Mouse (Mus musculus) c-Kit-positive CD71-positive TER-119-positive erythroid progenitor cells, embryonic 14.5 days (primary cell): ENCODE results near the gene Tmbim4.

Experiments used
- DNase-seq: peaks from one replicate; pipeline ENCODE4 v3.0.0-alpha.2; 2013; ENCODE audit warnings: low spot score

Gene Tmbim4

DNA sequence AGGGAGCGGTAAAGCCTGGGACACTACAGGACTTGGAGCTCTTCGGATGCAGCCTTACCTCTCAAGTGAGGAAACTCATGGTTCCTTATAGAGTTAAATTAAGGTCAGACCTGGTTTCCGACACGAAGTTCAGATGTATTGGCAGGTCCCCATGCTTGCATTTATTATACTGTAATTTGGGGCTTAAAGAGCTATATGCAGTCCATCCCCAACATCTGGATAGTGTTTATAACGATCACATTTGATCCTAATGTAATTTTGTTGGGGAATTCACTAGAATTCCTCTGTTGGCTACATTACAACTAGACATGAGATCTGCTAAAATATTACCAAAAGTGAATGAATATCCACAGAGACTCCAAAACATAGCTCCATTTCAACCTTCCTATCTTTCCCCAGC lies 44.3 kb downstream of the Tmbim4 start:
- no peak for DNase-seq

DNA sequence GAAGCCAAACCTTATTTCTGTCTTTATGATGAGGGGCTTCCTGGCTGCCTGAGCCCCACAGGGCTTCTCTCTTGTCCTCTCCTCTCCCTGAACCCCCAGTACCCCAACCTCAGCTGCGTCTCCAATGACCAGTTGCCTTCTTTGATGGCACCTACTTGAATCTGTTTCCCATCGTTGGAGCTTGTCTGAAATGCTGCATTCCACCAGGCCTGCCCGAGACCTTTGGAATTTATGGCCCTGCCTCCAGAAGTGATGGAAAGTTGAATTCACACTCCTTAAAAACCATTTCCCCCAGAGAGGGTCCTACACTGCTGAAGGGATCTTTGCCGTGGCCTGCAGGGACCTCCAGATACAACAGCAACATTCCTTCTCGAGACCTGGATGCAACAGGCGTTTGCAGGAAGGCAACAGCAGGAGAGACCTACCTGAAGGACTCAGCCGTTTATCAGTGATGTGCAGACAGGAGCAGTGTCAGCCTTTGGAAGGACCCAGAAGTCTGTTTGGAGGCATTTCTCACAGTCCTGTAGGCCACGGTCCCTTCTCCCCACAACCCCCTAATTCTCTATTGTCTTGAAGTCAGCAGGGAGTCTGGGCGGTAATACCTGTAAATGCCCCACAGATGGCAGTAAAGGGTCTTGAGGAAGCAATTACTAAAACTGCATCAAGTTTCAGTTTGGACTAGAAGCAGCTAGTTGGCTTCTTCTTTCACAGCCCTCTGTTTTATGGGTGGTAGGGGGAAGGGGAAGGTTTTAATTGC lies 45.8 kb downstream of the Tmbim4 start:
- peak; percentile 53 for DNase-seq

DNA sequence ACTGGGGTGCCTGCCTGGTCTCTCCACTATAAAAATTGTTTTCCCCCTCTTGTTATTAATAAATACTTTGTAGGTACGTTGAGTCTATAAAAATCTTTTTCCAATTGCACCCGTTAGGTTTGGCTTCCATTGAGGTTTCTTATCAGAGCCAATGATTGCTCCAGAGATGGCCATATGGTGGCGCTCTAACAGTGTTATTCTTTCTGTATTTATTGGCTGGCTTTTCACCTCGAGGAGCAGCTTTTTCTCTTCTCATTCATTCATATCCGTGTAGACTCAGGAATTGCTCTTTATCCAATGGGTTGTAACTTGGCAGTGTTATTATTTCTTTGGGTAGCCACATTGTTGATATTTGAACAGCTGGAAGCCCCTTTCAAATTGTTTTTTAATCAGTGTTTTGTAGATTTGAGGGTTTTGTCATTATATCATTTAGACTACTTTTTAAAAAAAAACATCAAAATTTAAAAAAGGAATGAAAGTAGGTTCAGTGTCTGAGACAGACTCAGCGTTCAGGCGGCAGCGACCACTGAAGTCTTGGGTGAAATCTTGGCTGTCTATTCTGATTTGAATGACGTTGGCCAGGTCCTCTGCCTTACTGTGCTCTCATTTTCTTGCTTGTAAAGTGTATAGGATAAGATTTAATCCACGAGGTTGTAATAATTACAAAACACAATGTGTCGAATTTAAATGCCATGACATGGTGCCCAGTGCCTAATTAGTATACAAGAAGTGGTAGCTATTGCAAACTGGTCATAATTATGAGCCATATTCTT lies 49.7 kb downstream of the Tmbim4 start:
- DNase-seq, result no peak

DNA sequence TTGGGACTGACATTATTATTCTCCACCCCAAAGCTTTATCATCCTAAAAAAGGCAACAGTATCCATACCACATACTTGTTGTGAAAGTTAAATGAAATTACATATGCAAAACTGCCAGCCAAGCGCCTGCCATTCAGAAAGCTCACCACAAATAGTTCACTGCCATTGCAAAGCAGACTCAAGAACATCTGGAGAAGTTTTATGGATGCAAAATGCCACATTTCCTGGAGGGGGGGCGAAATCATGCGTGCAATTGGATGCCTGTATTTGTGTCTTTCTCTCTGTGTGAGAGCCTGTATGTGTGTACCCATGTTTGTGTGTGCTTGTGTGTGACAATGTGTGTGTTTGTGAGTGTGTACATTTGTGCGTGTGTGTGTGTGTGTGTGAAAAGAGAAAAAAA lies 50.4 kb downstream of the Tmbim4 start:
- no peak for DNase-seq

DNA sequence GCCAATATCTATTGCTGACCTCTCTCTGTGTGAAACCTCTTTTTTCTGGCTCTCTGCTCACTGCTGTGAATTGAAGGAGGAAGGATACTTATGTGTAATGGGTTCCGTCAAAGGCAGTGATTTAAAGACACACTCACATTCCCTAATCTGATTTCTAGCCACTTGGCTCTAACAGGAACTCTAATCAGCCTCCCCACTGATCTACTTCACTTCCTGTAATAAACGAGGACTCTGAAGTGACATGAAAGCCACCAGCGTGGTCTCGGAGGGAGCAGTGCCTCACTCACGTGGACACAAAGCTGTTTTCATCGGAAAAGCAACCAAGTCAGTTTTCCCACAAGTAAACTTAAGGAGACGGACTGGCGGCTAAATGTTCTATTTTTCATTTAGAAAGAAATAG lies 51.4 kb downstream of the Tmbim4 start:
- DNase-seq, result no peak

DNA sequence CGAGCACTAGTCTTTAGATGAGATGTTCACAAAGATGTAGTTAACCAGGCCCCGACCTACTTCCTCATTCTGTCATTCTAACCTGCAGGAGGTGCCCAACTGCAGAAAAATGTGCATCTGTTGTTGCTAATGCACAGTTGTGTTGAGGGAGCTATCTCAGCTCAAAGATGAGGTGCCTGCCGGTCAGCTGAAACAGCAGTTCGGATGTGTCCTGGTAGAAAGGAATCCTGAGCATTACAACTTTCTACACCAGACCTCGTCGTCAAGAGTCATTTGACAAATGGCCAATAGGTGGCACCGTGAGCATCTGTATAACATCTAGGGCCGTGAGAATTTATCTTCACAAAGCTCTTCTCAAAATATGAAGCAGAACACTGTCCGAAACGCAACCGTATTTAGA lies 55.8 kb downstream of the Tmbim4 start:
- DNase-seq, result peak; percentile 14

DNA sequence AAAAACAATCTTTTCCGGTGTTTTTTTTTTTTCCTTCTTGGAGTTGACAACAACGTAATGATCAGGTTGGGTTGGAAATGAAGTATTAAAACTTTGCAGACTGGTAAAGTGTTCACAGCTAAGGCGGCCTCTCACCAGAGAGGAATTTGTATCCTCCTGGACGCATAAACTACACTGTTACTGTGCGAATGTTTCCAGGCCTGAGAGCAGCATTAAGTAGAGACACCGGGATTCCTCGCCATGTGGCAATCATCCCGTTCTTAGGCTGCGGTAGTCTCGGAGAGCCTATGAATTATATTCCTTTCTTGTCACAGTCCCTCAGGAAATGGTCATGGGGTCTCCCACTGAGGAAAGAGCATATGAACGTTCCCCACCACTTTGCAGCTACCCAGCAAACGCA lies 66.4 kb downstream of the Tmbim4 start:
- no peak for DNase-seq

DNA sequence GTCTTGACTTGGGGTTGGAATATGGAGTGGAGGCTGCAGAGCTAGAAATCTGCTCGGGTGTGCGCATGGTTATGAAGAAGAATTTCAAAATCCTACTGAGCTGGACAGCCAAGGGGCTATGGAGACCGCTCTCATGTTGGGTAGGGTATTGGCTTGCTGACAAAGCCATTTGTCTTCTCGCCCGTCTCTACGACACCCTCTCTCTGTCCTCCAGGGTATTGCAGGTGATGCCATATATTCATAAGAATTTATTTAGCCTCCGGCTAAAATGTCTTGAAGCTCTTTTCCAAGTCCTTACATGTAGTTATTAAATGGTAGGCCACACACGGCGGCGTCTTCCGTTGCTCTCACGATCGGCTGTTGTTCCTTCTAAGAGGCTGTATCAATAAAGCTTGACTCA lies 68.6 kb downstream of the Tmbim4 start:
- DNase-seq, result no peak

DNA sequence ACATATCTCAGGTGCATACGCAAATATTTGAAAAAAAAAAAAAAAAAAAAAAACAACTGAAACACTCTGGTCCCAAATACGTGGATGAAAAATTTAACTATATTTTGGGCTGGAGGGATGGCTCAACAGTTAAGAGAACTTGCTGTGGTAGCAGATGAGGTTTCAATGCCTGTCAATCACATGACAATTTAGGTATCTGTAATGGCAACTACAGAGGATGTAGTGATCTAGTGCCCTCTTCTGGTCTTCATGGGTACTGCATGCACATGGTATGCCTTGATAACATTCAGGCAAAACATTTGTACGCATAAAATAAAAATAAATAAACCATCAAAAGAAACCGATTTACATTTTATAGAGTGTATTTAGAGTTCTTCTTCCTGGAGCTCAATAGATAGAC lies 69.4 kb downstream of the Tmbim4 start:
- DNase-seq, result peak; percentile 60

DNA sequence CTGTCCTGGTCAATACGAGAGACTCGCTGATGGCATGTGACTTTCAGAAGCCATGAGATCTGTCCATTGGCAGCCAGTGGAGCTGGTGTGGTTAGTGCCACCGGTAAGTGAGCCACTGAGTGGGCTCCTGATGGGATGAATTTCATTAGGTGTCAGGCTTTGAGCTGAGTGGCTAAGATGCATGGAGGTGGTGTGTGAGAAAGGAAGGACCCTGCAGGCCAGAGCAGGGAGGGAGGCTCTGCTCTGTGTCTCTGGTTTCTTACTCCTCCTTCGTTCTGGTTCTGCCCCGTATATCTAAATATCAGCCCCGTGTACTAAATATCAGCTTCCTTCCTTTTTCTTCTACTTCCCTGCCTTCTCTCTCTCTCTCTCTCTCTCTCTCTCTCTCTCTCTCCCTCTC lies 69.9 kb downstream of the Tmbim4 start:
- no peak for DNase-seq

DNA sequence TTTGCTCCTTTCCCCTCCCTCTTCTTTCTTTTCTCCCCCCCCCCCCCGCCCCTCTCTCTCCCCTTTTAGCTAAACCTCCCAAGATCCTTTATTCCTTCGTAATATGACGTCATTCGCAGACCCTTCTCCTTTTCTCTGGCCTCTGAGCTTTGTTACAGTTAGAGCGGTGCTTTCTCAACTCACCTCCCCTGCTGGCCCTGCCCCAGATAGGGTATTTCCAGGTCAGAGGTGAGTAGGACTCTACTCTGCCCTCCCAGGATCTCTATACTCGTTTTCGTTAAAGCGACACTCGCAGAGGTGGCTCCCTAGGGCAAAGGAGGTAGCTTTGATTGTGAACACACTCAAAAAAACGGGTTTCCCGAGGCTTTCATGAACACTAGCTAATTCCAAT lies 70.5 kb downstream of the Tmbim4 start:
- DNase-seq, result no peak

DNA sequence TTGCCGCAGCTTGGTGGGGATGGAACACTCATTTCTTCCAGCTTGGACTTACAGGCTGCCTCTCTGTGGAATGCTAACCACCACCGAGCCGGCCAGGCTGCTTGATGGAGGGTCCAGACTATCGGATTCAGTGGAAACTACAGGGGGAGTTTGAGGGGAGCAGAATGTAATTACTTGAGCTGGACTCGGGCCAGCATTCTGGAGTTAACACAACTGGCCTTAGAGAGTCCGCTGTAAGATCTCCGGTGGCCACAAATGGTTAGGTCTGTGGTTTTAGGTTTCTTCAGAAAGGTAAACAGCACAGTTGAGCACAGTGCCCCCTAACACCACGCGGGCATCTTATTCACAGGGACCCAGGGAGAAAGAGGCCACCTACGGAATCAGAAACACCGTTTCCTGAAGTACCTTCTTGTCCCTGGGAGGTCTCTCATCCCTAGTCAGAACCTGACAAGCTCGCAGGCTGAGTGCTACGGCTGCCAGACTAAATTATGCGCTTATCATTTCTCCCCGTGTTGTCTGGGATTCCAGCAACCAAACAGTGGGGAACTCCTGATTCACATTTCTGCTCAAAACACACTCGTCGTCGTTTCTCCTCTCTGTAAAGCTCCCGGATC lies 71.0 kb downstream of the Tmbim4 start:
- no peak for DNase-seq

DNA sequence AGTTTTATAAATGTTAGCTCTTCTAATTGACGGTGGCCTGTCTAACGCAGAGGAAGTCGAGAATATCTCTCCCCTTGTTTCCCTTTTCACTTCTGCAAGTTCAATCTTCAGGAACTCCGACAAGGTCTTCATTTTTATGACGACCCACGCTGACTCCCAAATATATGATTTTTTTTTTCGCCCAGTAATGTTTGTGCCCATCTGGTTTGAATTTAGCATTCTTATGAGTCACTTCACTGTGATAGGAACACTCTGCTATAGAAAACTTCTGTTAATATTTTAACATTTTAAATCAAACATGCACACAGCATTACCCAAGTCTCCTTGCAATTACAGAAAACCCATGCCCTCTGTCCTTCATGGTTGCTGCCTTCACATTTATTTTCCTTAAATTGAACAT lies 71.9 kb downstream of the Tmbim4 start:
- no peak for DNase-seq
